Mouse (Mus musculus) adrenal gland, adult 8-10 months (tissue): Measurements from ENCODE around the gene Lamb3. TPM values are rescaled to one million over a fixed set of nuclear protein-coding genes. Genes with fewer than 3 reads are reported as not detected.
"Not testable (repeated sequence)": the region's sequence is repeated elsewhere in the genome, so short reads cannot be mapped to it uniquely, and the experiment has no call there.

ENCODE experiments used
- DNase-seq: peaks from one replicate; pipeline ENCODE4 v3.0.0; 2022
- total RNA-seq, 4 experiments: library from RNA; stranded (reverse); gene quantifications; 2 replicates each; pipeline ENCODE4 v1.2.4; 2022

The Lamb3 gene
- total RNA-seq, 4 experiments from 2014 or later: 1.2 to 2.7 (median 1.5) TPM

DNA sequence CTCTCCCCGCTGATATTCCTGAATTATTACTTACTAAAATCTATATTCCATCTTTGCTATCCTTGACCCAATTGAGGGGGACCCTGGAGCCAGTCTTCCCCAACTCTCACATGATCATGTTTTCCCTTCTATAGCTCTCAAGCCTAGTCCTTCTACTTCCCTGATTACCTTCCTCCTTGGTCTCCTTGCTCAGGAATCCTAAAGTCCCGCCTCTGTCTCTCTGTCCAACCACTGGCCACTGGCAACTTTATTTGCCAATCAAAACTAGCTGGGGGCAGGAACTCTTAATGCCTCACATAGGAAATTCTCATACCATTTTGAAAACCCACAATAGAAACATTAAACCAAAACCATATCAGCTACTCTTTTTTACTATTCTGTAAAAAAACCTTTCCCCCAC, 73.8 kb downstream of the Lamb3 start:
- DNase-seq: no peak

DNA sequence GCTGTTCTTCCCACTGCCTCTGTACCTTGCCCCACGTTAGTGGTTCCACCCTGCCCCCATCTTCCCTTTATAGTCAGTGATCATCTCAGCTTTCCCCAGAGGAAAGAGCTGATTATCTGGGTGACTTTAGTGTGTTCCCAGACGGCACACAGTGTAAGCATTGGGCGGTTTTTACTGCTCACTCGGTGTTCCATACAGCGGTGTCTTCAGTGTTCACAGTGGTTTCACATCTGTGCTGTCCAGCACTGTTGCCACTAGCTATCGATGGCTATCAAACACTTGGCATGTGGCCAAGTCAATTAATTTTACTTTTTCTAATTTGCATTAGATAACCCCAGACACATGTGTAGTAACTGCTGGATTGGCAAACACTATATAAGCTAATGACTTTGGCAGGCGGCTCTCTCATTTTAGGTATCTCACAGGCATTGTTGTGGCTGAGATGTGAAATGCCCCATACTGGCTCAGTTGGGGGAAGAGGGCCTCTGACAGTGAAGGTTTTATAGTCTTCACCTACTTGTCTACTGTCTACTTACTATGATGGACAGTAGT, 76.8 kb downstream of the Lamb3 start:
- DNase-seq: no peak

DNA sequence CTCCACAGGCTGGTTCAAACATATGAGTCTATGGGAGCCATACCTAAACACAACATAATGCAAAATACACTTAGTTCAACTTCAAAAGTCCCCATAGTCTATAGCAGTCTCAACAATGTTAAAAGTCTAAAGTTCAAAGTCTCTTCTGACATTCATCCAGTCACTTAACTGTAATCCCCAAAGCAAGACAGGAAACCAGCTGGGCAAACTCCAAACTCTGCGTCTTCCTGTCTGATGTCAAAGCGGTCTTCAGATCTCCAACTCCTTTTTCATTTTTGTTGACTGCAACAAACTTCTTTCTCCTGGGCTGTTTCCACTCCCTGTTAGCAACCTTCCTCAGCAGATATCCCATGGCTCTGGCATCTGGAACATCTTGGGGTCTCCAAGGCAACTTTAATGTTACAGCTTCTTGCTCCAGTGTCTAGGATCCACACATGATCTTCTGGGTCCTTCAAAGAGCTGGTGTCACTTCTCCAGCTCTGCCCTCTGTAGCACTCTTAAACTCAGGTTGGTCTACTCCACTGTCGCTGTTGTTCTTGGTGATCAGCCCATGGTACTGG, 78.3 kb downstream of the Lamb3 start:
- DNase-seq: not testable (repeated sequence)

DNA sequence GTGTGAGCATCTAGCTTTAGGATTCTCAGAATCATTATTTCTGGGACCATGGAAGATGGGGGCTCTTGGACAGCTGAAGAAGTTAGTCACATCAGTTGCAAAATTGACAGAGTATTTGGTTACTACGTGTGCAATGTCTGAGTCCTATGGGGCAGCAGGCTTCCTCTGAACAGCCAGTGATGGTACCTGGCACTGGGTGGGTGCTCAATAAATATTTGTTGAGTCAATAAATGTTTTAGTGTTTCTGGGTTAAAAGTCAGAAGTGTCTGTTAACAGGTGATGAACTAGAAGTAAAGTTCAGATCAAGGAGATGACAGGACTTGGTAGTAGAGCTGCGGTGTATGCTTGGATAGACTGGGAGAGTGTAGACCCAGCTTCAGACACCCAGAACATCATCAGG, 80.1 kb downstream of the Lamb3 start:
- no peak for DNase-seq

DNA sequence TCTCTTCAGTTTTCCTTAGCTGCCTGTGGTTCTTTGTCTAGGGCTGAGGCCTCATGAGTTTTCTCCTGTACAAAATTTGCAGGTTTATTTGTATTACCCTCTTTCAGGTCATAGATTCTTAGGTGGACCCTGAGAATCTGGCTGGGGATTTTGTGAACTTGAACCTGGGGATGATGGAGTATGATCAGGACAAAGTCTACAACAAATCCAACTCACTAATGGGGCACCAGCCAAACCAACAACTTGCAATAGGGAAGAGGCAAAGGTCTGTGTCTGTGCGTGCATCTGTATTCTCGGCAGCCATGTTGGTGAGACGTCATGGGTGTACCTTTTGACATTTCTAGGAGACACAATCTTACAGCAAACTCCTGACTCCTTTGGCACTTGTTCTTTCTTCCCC, 81.6 kb downstream of the Lamb3 start:
- DNase-seq: no peak

DNA sequence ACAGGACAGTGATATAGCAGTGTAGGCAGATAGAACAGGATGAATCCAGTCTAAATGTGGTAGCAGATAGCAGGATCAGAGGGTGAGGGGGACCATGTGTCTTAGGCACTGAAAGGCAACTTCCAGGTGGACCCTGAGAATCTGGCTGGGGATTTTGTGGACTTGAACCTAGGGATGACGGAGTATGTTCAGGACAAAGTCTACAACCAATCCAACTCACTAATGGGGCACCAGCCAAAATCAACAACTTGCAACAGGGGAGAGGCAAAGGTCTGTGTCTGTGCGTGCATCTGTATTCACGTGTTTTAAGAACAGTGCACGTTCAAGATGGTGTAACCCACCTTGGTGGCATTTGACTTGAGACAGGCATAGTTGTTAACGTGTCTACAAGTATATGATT, 82.4 kb downstream of the Lamb3 start:
- no peak for DNase-seq

DNA sequence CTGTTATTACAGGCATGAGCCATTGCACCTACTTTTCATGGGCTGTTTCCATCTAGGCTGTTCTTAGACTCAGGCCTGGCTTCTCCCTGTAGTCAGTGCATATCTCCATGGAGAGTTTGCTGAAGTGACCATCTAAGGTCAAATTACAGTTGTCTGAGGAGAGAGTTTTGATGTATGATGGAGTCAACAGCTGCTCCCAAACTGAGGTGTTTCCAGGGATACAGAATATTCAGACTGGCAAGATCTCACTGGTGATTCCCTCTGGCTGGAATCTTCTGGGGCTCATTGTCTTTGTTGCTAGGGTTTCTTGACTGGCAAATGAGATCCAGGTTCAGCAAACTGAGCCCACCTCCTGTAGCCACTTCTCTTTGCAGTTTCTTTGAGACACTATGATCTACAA, 83.2 kb downstream of the Lamb3 start:
- no peak for DNase-seq

DNA sequence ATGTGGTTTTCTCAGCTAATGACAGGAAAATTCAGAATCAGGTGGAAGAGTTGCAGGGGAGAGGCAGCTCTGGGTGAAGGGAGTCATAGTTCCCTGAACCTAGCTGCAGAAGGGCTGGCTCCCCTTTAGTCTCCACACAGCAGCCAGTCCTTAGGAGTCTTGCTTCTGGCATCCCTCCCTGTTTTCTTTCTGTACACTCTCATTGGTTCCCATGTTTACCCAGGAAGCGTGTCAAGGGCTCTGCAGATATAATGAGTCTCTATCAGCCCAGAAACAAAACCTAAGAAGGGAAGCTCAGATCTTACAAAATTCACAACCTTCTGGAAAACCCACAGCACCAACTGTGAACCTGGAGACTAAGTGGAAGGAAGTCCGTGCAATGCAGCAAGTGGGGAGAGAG, 85.5 kb downstream of the Lamb3 start:
- DNase-seq: no peak

DNA sequence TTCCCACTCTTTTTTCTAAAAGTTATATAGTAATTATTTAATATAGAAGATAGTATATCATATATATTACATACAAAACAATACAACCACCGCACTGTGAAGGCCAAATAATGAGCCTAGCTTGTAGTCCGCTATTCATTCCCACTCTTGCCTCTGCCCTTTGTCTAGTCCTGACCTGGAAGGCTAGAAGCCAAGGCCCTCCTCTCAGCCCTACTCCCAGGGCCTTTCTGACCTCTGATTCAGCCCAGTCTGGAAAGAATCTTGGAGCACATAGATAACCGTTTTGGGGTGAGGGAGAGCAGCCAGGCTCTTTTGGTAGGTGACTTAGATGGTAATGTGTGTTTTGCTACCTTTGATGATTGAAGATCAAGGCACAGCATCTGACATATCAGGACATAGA, 86.4 kb downstream of the Lamb3 start:
- DNase-seq: no peak

DNA sequence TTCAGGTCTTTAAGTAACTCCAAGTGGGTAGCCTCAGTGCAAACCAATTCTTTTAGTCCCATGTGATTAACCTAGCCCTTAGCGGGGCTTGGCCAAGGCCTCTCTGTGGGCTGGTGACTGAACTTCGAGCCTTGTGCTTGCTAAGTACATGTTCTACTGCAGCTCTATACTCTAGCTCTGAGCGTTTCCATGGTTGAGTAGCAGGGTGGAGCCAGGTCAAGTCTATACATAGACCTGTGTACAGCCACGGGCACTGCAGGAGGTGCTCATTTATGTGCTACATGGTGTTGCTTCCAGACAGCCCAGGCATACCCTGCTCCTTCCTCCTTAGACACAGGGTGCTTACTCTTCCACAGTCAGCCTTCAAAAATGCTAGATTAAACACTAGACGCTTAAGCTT, 88.4 kb downstream of the Lamb3 start:
- no peak for DNase-seq

DNA sequence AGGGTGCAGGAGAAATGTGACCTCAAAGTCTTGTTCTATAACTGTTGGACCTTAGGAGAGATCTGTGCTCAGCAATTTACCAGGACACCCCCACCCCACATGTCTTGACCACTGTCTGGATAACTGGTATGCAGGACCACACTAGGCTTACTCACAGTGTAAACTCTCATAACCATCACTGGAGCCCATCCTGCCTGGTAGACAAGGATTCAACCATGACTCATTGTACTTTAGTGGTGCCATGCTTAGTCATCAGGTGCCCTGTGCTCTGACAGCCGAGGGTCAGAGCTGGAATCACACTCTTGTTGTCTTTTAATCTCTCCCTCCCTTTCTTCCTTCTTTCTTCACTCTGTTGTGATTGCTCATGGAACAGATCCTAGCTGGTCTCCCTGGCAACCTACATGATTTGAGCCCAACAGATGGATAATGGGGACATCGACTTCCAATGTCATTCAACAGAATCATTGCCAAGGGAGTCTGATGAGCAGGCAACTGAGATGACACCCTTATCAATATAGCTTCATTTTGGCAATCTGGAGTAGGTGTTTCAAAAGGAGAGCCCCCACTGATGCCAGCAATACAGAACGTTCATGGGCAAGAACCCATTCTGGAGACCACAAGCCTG, 90.8 kb downstream of the Lamb3 start:
- DNase-seq: peak; percentile 31

DNA sequence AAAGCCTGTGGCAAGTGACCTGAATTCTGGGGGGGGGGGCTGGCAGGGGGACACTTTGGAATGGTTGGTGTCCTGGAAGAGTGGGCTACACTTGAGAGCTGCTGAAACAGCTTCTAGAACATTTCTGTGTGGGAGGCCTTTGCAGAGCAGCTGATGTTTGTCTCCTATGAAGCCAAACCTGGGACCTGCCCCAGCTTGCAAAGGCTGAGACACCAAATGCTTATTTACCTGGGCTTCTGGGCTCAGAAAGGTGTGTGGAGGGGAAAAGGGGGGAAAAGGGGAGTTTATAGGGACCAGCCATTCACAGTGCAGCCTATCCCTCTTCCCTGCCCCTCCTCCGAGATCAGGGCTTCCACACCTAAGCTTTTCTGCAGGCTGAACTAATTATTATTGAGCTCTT, 92.5 kb downstream of the Lamb3 start:
- no peak for DNase-seq

DNA sequence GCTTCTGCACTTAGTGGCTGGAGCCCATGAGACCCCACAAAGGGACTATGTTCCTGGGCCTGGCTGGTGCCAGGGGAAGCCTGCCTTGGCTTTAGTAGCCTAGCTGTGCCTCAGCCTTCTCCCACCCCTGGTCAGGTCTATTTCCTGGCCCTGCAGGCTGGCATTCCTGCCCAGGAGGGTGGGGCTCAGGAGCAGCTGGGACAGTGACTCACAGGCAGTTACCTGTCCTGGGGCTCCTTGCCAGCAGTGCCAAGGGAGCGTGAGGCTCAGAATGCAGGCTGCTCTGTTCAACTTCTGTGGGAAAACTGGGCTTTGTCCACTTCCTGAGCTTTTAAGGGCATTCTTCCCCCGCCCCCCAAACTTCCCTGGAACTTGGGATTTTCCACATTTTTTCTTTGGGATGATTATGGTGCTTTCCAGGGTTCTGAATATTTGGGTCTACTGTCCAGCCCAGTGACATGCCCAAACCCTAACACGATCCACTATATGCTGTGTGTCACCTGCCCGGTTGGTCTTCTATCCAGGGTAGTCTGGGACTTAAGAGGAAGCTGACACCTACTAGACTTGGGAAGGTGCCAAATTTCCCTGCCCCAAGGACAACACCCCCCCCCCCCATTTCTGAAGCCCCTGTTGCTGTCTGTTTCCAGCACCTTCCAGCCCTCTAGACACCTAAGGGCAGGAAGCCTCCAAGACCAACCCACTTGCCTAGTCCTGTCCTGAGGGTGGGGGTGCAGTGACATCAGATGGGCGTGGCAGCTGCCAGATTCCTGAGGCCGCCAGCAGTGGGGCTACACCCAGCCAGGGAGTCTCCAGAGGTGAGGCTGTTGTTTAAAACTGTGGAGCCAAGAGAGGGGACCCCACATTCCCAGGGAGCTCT, 94.0 kb downstream of the Lamb3 start:
- no peak for DNase-seq

DNA sequence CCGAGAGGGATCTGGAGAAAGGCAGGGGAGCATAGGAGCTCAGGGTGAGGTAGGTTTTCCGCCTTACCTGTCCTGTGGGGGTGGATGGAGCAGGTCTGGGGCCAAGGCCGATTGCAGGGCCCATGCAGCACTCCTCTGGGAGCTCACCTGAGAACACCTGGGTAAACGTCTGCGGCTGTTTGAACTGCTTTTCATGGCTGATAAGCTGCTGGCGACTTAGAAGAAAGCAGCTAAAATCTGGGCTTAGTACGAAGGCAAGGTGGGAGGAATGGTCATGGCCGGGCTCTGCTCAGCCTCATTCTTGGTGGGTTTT, 94.5 kb downstream of the Lamb3 start:
- DNase-seq: no peak

DNA sequence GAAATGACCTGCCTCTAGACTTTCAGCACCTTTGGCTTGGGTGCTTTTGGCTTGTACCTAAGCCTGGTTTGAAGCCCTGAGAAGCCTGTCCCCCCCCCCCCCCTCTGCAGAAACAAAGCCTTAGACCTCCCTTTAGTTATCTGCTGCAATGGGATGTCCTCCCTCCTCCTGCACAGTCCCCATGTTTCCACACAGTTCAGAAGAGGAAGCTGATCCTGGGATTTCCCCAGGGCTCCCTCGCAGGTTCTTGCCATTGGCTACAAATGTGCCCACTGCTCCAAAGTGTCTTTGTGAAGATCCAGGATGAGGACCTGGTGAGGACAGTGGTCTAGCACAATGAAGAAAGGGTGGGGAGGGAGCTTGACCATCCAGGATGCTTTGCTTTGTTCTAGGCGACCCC, 95.6 kb downstream of the Lamb3 start:
- DNase-seq: no peak

DNA sequence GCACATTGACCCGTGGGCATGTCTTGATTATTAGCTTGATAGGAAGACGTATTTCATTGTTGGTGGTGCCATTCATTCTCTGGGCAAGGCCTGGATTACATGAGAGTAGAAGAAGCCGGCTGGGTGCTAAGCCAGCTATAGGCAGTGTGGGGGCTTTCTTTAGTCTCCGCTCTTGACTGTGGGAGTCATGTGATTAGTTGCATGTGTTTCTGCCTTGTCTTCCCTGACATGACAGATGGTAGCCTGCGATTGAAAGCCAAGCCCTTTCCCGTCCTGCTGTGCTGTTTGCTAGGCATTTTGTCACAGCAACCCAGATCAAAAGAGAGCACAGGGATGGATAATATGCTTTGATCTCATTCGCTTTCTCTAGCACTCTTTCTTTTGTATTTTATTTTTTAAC, 97.9 kb downstream of the Lamb3 start:
- no peak for DNase-seq

DNA sequence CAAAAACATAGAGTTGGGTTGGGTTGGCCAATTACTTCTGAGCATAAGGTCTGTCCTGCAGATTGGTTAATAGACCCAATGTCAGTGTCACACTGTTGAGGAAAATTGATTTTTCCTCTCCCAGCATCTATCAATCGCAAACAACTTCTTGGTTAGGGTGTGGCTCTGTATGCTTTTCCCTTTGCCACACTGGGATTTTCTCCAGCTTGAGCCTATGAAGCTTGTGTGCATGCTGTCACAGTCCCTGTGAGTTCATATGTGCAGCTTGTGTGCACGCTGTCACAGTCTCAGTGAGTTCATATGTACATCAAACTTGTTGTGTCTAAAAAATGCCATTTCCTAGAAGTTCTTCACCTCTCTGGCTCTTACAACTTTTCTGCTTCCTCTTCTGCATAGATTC, 99.3 kb downstream of the Lamb3 start:
- no peak for DNase-seq

DNA sequence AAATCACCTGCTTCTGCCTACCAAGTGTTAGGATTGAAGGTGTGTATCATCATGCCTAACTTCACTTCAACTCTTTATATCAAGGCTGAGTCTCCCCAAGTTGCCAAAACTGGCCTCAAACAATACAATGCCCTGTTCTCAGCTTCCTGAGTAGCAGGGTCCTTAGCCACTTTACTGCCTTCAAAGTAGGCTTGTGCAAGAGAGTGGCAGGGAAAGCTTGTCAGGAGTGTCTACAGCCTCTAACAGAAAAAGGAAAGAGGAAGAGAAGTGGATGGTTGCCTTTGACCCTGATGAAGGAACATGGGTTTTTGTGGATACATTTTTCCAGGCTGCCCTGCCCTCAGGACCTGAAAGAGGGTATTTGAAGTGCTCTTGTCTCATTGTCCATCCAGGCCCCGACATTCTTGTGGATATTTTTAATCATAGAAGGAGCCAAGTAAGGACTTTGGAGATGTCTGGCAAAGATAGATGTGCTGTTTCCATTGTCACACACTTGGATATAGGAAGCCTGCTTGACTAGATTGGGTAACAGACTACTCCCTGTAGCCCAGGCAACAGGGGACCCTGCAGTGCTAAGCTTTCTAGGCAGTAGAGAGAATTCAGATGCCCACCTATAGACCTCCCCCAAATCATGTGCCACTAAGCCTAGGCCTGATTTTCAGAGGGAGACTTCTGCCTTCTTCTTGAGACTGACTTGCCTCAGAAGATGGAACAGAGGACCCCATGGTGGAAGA, 102.5 kb downstream of the Lamb3 start:
- DNase-seq: no peak

DNA sequence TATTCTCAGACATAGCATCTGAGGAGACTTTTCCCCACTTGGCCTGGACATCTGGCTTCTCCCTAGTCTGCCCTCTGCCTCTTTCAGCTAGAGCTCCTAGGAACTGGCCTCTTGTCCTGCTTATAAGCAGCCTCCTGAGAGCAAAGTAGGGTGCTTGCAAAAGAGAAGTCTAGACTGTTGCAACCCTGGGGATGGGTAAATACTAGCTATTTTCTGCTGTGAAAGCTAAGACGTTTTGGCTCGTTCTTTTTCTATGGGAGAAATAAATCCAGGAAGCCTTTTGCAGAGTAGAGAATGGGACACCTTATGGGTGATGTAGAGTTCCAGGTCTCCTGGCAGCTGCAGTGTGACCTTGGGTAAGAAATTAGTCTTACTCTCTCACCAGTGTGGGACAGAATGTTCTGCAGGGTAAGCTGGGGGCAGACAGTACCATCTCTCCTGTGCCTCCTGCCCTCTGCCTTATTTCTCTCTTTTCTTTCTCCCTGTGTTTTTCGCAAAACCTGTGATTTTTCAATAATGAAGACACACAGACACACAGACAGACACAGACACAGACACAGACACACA, 103.1 kb downstream of the Lamb3 start:
- no peak for DNase-seq

DNA sequence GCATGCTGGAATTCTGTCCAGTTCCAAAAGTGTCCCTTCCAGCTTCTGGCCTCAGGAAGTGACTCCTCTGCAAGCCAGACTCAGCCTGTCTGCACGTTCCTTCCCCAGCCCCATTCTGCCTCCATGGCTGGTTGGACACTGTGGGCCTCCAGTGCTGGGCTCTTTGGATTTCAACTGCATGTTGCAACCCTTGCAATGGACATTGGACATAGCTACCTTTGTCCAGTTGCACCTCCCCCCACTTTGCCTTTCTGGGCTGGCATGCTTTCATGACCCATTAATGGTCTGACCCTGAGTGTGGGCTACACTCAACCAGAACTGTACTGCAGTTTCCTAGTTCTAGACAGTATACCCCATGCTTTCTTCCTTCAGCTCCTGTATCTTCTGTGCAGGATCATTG, 104.1 kb downstream of the Lamb3 start:
- DNase-seq: no peak

DNA sequence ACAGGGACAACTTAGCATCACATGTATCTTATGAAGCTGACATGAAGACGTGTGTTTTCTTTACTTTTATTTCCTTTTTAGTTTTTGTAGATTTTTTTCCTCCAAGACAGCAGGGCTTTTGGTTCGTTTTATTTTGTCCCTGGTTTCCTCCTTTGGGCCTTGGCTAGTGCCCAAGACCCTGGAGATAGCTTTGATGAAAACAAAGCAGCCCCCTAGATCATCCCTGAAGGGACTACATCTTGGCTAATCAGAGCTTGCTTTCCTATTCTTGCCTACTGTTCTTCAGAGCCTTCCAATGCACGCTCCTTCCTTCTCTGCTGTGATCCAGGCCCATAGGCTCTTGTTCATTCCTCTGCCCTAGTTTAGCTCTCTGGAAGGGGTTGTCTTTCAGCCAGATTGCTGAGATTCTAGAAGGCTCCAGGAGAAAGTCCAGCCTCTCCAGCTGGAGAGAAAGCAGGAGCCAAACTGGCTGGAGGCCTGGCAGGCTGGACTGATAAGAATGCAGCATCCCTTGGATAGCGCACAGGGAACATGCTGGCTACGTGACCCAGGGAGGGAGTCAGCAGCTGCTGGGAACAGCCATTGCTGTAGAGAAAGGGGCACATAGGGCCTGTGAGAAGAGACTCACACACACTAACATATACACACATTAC, 108.3 kb downstream of the Lamb3 start:
- DNase-seq: peak; percentile 62

DNA sequence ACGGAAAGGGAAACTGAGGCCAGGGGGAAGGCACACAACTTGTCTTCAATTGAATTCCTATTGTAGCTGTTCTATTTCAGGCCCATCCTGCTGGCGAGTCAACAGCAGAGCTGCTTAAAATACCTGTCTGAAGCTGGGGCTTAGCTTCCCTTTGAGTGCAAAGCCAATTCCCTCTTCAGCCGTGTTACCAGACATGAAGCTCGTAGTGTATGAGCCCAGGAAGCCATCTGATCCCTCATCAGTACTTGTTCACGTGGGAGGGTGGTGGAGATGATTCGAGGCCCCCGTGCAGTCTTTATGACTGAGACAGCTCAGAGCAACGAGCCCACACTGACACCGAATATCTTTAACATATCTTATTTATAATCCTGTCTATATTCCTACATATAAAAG, 108.9 kb downstream of the Lamb3 start:
- DNase-seq: no peak
